25 mouse cellular contexts compared by ENCODE assay signal in genomic region chr13:16379949-16380348, GRCm38 (mm10).
"Had no signal": no experiment of that assay in that cellular context is flagged by ENCODE, and none has a peak within 500 bp of the region (broad histone marks: within the 10 kb centered on the region; RNA-seq: fewer than 3 reads in every experiment).

No protein-coding gene starts in this region.

- H3K36me3 ChIP-seq: heart, embryonic 15.5 days; hindbrain, embryonic 10.5 days; hindbrain, embryonic 12.5 days; hindbrain, embryonic 13.5 days; hindbrain, embryonic 15.5 days; intestine, embryonic 15.5 days; kidney, embryonic 15.5 days had no signal

- H3K9me3 ChIP-seq: heart, embryonic 15.5 days; hindbrain, embryonic 10.5 days; hindbrain, embryonic 12.5 days; hindbrain, embryonic 13.5 days; hindbrain, embryonic 15.5 days; intestine, embryonic 15.5 days; kidney, embryonic 15.5 days had no signal

- H3K4me1 ChIP-seq: hindbrain, embryonic 10.5 days; hindbrain, embryonic 12.5 days; hindbrain, embryonic 13.5 days; hindbrain, embryonic 15.5 days; intestine, embryonic 15.5 days; kidney, embryonic 15.5 days had no signal

- H3K27me3 ChIP-seq: heart, embryonic 15.5 days; hindbrain, embryonic 12.5 days; hindbrain, embryonic 13.5 days; hindbrain, embryonic 15.5 days; intestine, embryonic 15.5 days; kidney, embryonic 15.5 days had no signal

- ATAC-seq: hindbrain, embryonic 16.5 days; hindbrain, postnatal 0 days; inflammation-experienced regulatory T-cells, adult 6 months; intestine, embryonic 15.5 days; intestine, embryonic 16.5 days; intestine, postnatal 0 days had no signal

- H3K4me2 ChIP-seq: heart, embryonic 15.5 days; hindbrain, embryonic 12.5 days; hindbrain, embryonic 13.5 days; hindbrain, embryonic 14.5 days; hindbrain, embryonic 15.5 days; intestine, embryonic 15.5 days; kidney, embryonic 15.5 days had no signal

- H3K4me3 ChIP-seq: heart, embryonic 15.5 days; hindbrain, embryonic 10.5 days; hindbrain, embryonic 12.5 days; hindbrain, embryonic 13.5 days; hindbrain, embryonic 15.5 days; intestine, embryonic 15.5 days; kidney, embryonic 15.5 days; layer of hippocampus, adult 2 months; left cerebral cortex, adult 2 months had no signal

- H3K27ac ChIP-seq: heart, embryonic 15.5 days; hindbrain, embryonic 10.5 days; hindbrain, embryonic 12.5 days; hindbrain, embryonic 13.5 days; hindbrain, embryonic 14.5 days; hindbrain, embryonic 15.5 days; hindbrain, postnatal 0 days; intestine, embryonic 15.5 days; kidney, embryonic 15.5 days; kidney, postnatal 0 days; layer of hippocampus, adult 2 months; left cerebral cortex, adult 2 months had no signal

- DNase-seq: heart, postnatal 10 days; heart, postnatal 14 days; heart, postnatal 36 days; heart, postnatal 4 days; kidney, adult 11 months; kidney, adult 18-20 months; kidney, adult 8-10 months; layer of hippocampus, adult 9-11 months; layer of hippocampus, postnatal 36 days had no signal

- H3K9ac ChIP-seq: heart, embryonic 15.5 days; hindbrain, embryonic 12.5 days; hindbrain, embryonic 13.5 days; hindbrain, embryonic 14.5 days; hindbrain, embryonic 15.5 days; intestine, embryonic 15.5 days; kidney, embryonic 15.5 days had no signal
